Mouse (Mus musculus) kidney, postnatal 4 days (tissue): ENCODE results near the gene Dnmbp.
A peak's percentile ranks its signal among the peaks of the same experiment; 100 is the strongest.

Source experiments
- DNase-seq, 2 experiments: peaks; one replicate each; pipeline ENCODE4 v3.0.0; 2021; ENCODE audit warnings: mixed read lengths in 2 of 2

Dnmbp gene

DNA sequence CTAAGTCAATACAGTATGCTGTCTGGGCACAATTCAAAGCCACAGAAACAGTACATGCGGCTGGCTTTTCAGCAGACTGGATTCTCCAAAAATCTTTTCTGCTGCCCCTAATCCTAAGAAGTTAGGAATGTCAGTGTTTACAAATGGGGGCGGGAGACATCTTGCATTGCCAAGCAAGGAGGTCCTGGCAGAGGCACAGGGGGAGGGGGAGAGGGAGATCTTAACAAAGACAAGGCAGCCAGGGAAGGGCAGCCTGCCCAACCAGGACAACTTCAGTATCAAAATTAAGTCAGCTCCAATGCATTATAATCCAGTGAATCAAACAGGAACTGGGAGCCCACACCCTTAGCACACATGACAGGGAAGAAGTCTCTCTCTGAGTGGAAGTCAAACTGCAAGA, 64.0 kb downstream of the Dnmbp start:
- DNase-seq: no peak

DNA sequence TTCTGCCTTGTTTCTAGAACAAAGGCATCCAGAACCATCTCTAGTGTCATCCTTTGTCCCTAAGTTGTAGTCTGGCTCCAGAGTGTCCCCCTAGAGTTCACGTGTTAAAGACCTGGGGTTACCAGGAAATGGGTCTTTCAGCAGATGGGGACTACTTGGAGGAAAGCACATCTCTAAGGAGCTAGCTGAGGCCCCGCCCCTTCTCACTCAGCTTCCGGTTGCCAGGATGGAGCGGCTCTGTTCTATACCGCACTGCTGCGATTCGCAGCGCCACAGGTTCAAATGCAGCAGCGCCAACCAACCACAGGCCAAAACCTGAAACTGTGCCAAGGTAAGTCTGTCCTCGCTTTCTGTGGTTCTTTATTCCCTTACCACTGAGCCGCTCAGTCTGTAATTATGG, 65.6 kb downstream of the Dnmbp start:
- DNase-seq: no peak

GRCm38 (mm10) chr19:43870418-43870817, 69.6 kb downstream of the Dnmbp start:
- no peak for DNase-seq

DNA sequence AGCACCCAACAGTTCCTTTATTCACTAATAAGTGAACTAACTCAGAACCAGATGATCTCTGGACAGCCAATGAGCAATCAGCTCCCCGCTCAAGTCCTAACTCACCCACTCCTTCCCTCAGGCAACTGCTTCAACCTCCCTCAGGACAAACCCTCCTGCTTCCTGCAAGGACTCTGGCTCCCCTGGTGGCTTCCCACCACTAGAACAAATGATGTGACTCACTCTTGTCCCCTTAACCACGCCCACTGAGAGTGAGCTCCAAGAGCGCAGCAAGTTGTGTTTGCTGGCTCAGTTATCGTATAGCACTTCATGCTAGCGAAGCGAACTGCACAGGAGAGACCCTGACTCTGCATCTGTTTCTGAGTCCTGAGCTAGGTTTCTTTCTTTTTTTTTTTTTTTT, 82.6 kb downstream of the Dnmbp start:
- peak in 1 of 2 experiments; percentile 30 for DNase-seq

DNA sequence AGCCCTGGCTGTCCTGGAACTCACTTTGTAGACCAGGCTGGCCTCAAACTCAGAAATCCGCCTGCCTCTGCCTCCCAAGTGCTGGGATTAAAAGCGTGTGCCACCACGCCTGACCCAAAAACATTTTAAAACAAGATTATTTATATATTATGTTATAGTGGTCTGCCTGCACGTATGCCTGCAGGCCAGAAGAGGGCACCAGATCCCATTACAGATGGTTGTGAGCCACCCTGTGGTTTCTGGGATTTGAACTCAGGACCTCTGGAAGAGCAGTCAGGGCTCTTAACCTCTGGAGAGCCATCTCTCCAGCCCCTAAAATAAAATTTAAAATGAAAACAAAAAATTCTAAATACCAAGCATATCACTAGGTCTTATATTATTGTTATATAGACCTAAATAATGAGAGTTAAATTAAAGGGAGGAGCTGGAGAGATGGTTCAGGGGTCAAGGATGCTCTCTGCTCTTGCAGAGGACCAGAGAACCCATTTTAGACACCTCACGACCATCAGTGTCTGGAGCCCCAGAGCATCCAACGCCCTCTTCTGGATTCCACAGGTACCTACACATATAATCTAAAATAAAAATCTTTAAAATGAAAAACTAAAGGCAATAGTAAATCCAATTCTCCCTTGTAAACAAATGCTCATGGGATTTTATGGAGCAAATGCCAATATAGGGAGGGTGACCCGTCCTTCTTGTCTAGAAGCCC, 87.0 kb downstream of the Dnmbp start:
- DNase-seq: peak in 1 of 2 experiments; percentile 31

DNA sequence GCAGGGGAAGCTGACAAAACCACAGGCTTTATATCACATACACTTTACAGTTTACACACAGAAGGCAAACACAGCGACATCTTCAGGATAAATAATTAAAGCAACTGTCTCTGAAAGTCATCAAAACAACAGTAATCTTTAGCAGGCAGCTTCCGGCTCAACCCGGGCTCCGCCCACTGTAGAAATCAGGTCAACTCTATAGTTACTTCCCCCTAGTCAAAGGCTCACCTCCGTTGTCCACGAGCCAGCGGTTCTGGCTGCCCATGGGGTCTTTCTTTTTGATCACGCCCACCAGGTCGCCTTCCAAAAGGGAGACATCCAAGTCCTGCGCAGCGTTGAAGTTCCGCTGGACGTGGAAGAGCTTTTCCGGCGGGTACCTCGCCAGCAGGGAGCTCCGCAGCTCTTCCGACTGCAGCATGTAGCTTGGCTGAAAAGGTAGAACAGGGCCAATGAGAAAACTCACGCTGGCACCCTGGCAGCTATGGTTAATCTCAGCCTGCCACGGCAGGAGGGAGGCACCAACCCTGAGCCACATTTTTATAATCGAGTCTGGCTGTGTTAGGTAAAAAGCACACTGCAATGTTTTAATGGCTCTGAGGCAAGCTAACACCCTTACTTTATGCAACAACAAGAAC, 87.9 kb downstream of the Dnmbp start:
- no peak for DNase-seq

GRCm38 (mm10) chr19:43850026-43850425, 90.0 kb downstream of the Dnmbp start:
- DNase-seq: no peak

DNA sequence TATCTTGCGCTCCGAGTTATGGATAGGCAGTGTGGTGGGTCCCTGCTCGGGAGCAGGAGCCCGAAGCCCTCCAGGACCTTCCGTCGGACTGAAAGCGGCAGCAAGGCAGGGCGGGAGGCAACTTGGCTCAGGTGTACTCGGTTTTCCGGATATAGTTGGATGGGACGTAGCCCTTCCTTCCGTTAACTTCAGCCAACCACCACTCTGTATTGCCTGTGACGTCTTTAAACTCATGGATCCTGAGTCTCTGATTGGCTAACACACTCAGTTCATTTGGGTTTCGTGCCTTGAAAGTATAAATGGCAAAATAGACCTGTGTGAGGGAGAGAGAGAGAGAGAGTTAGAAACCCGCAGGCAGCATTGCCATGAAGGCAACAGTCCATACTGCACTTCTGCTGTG, 92.0 kb downstream of the Dnmbp start:
- no peak for DNase-seq

DNA sequence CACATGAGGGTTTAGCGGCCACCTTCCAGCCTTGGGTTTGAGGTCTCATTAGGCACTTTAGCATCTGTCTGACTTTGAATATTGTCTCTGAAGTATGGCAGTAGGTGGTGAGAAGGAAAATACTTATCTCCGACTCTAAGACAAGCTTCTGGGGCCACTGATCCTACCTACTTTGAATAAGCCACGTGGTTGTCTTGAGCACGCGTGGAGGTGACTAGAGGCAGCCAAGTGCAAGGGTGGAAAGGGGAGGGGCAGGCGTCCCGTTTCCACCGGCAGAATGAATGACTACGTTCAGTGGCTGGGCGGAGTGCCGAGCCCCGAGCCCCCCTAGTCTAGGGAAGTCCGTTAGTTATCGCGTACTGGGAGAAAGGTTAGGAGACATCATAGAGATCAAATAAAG, 92.9 kb downstream of the Dnmbp start:
- no peak for DNase-seq

- DNase-seq: no peak
Observed at GRCm38 (mm10) chr19:43845331-43845908, 94.6 kb downstream of the Dnmbp start.

- DNase-seq: no peak
Observed at GRCm38 (mm10) chr19:43843184-43843583, 96.8 kb downstream of the Dnmbp start.

DNA sequence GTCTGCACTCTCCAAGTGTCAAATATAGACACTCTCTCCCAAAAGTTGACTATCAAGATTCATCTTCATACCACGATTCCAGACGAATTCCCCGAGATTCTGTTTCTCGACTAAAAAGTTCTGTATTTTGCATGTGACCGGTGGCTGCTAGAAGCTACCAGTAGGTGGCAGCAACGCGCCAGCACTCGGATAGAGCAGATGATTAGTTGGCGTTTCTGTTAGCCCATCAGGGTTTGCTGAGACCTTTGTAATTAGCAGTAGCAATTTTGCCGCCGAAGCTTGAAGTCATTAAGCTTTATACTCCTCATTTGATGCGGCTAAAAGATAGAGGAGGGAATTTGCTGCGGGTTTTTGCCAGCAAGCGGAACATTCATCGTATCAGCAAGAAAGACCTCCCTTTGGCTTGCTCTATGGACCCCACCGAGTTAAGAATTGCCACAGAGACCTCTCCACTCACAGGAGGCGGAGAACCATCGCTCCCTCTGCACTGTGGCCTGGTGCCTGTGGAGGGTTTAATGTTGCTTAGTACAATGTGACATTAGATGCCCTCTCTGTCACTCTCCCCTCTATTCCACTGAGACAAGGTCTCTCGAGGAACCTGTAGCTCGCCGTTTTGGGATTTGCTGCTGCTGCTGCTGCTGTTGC, 107.4 kb downstream of the Dnmbp start:
- DNase-seq: peak; percentile 88 to 89

- no peak for DNase-seq
Observed at GRCm38 (mm10) chr19:43826855-43827254, 113.1 kb downstream of the Dnmbp start.

DNA sequence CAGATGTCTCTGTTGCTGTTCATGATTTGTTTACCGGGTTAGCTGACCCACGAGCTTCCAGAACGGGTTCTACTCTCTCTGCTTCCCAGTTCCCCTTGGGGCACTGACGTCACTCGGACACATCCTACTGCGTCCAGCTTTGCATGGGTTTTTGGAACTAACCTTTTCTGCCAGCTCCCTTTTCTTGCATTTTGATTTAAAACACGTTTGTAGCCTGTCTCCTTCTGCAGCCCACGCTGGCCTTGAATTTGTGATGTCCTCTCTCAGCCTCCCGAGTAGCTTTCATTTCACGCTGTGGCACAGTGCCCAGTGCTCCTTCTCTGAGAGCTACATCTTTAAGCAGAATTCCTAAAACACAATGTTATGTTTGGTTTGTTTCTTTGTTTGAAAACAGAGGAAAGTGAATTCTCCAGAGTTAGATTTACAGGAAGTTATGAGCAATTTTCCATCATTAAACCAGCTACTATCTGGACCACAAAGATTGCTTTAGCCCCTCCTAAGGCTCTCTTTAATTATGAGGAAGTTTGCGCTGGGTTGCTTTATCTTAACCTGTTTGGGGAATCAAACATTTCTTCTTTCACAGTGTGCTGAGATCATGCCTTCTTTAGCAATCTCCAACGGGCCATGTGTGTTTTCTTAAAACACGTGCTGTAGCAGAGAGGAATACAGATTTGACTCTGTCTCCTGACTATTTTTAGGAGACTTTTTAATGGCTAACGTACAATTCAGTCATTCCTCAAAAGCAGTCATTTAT, 124.2 kb downstream of the Dnmbp start:
- DNase-seq: peak; percentile 33 to 40

GRCm38 (mm10) chr19:43813315-43813714, 126.7 kb downstream of the Dnmbp start:
- DNase-seq: no peak

- DNase-seq: no peak
Observed at GRCm38 (mm10) chr19:43811419-43811818, 128.6 kb downstream of the Dnmbp start.

DNA sequence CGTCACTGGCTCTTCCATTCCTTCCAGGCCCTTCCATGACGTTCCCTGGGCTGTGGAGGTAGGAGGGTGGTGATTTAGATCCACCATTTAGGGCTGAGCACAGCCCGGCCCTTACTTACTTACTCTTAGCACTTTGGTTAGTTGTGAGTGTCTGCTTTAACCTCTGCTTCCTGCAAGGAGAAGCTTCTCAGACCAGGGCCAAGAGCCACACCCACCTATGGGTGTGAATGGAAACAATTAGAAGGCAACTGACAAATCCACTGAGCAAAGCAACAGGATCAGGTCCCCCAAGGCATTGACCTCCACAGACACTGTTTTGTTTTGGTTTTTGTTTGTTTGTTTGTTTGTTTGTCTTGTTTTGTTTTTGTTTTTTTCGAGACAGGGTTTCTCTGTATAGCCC, 130.7 kb downstream of the Dnmbp start:
- DNase-seq: no peak

DNA sequence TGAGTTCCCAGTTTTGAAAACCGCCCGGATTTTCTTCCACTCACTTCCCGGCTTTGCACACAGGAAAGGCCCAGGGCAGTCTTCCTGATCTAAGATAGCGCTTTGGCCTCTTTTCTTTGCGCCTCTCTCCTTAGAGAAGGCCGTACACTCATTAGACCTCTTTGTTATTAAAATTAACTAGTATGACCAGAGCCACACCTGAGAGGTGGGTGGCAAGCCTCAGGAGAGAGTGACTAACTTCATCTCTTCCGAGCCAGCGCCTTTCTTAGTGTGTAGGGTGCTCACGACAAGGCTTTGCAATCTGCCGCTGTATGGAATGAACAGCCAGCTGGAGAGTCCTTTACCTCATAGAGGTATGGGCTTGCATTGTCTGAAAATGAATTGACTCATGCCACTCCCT, 136.1 kb downstream of the Dnmbp start:
- DNase-seq: no peak

- no peak for DNase-seq
Observed at GRCm38 (mm10) chr19:43801427-43802051, 138.5 kb downstream of the Dnmbp start.

DNA sequence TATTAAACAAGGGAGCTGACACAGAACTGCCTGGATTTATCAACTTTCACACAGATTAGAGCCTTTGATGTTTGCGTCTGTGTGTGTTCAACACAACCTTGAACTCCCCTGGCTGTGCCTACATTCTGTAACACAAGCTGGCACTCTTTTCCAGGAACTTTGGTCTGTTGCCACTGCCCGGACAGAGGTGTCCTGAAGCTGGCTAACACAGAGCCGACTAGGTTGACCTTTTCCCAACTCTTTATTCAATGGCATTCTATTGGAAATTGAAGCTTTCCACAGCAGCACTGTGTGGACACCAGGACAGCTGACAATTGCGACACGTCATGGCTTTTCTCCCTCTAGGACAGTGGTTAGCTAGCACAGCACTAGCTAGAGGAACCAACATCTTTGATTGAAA, 142.8 kb downstream of the Dnmbp start:
- no peak for DNase-seq
